Mouse (Mus musculus): ENCODE data around the gene Fam221b.

Fam221b gene

DNA sequence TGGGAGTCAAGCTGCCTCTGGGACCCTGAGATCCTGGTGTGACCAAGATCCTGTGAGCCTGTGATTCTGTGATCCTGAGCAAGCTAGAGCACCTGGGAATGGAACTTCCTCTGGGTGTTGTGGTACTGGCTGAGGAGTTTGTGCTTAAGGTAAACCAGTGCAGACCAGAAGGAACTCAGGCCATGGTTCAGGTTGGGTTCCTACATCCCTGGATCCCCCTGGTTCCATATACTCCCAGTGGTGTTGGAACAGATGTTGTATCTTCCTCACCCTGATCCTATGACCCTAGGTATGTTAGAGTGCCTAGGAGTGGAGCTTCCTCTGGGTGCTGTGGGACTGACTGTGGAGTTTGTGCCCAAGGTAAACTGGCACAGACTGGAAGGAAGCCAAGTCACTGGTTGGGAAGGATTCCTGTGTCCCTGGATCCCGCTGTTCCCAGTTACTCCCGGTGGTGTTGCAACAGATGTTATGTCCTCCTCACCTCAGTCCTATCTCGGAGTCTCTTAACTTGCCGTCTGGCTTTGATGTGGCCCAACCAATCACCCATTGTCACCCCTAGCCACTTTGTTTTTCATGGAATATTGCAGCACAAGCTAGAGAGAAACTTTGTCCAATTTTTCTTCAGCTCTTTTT is 48.7 kb downstream of the Fam221b start:
- no peak for DNase-seq (ENCODE audit: low read depth, low spot score)

GRCm38 (mm10) chr4:43613060-43613730 is 55.8 kb downstream of the Fam221b start:
- no peak for DNase-seq (ENCODE audit: low read depth, low spot score)

- DNase-seq (ENCODE audit: low read depth, low spot score) = no peak
These were observed 56.4 kb downstream of the Fam221b start for GRCm38 (mm10) chr4:43612534-43612933.

Measured in brain, embryonic 18.5 days (tissue).